Mouse (Mus musculus): ENCODE data around the gene Tmbim7. TPM values are rescaled to one million over a fixed set of nuclear protein-coding genes. Genes with fewer than 3 reads are reported as not detected.

The Tmbim7 gene
- total and polyA plus RNA-seq, 3 experiments, result 0.14 TPM; not detected in 2

- no peak for DNase-seq
- Histone ChIP-seq H3K27ac (no peak overlapping the region), H3K4me3 (no peak overlapping the region), H3K4me1 (ENCODE audit: control insufficient read depth, insufficient read depth, low read length) (peaks cover 2% of the 10 kb centered on the region), H3K27me3 (ENCODE audit: control insufficient read depth, insufficient read depth, low read length) (no peaks in the 10 kb centered on the region), H3K9ac (ENCODE audit: low read depth, low read length) (no peak overlapping the region), H3K79me2 (replicated peaks; ENCODE audit: control insufficient read depth, insufficient read depth, low read length) (no peaks in the 10 kb centered on the region), H3K36me3 (ENCODE audit: control insufficient read depth, insufficient read depth, low read length) (peaks cover 4% of the 10 kb centered on the region)
- intact Hi-C loops (cut with DNase I), result no loop called here
- TF ChIP-seq CTCF (IDR thresholded peaks at IDR 0.05), result no peak
- TF ChIP-seq EP300 (IDR thresholded peaks at IDR 0.05; ENCODE audit: insufficient read depth, low read depth, low read length), result no peak
- no peak for TF ChIP-seq POLR2A (IDR thresholded peaks at IDR 0.05; ENCODE audit: insufficient read depth, low read depth, low read length)
- 79% methylated on average over 6 of the region's 6 CpGs for WGBS
Observed at GRCm38 (mm10) chr5:3645326-3645725, 5.7 kb upstream of the Tmbim7 start.

GRCm38 (mm10) chr5:3646539-3646938, 4.4 kb upstream of the Tmbim7 start:
- H3K27me3 ChIP-seq (ENCODE audit: control insufficient read depth, insufficient read depth, low read length), result no peaks in the 10 kb centered on the region
- WGBS, result 22% methylated on average over 6 of the region's 6 CpGs
- H3K27ac ChIP-seq, result peak overlapping the region; percentile 91; the same call in 1 of the 2 replicates
- 0 out of 2 replicates have a peak overlapping the region, but pooled peaks have one; percentile 31 for H3K9ac ChIP-seq (ENCODE audit: low read depth, low read length)
- TF ChIP-seq CTCF (IDR thresholded peaks at IDR 0.05) (no peak), EP300 (IDR thresholded peaks at IDR 0.05; ENCODE audit: insufficient read depth, low read depth, low read length) (no peak), POLR2A (IDR thresholded peaks at IDR 0.05; ENCODE audit: insufficient read depth, low read depth, low read length) (no peak)
- H3K4me3 ChIP-seq, result peak overlapping the region; percentile 94
- H3K36me3 ChIP-seq (ENCODE audit: control insufficient read depth, insufficient read depth, low read length), result peaks cover 4% of the 10 kb centered on the region
- no peak for DNase-seq
- intact Hi-C loops (cut with DNase I), result loop anchor here (2.0 kb wide), 1 partner anchor 156 kb away; the partner anchor contains the start of genes Ankib1 and Krit1
- H3K4me1 ChIP-seq (ENCODE audit: control insufficient read depth, insufficient read depth, low read length), result peaks cover 2% of the 10 kb centered on the region
- H3K79me2 ChIP-seq (replicated peaks; ENCODE audit: control insufficient read depth, insufficient read depth, low read length), result no peaks in the 10 kb centered on the region

- peaks cover 4% of the 10 kb centered on the region for H3K36me3 ChIP-seq (ENCODE audit: control insufficient read depth, insufficient read depth, low read length)
- H3K4me3 ChIP-seq, result peak overlapping the region; percentile 94
- peak; percentile 78 for TF ChIP-seq CTCF (IDR thresholded peaks at IDR 0.05)
- TF ChIP-seq POLR2A (IDR thresholded peaks at IDR 0.05; ENCODE audit: insufficient read depth, low read depth, low read length), result no peak
- 0 out of 2 replicates have a peak, but pooled peaks have one; percentile 28 for TF ChIP-seq EP300 (IDR thresholded peaks at IDR 0.05; ENCODE audit: insufficient read depth, low read depth, low read length)
- peak overlapping the region; percentile 91 for H3K27ac ChIP-seq
- peak overlapping the region; percentile 94 for H3K9ac ChIP-seq (ENCODE audit: low read depth, low read length)
- peaks cover 2% of the 10 kb centered on the region for H3K4me1 ChIP-seq (ENCODE audit: control insufficient read depth, insufficient read depth, low read length)
- intact Hi-C loops (cut with DNase I), result loop anchor here (2.0 kb wide), 1 partner anchor 156 kb away; the partner anchor contains the start of genes Ankib1 and Krit1
- no peaks in the 10 kb centered on the region for H3K27me3 ChIP-seq (ENCODE audit: control insufficient read depth, insufficient read depth, low read length)
- peak; percentile 53 to 59 for DNase-seq
- H3K79me2 ChIP-seq (replicated peaks; ENCODE audit: control insufficient read depth, insufficient read depth, low read length), result no peaks in the 10 kb centered on the region
- under 1% methylated on average over 56 of the region's 60 CpGs for WGBS
Observed at GRCm38 (mm10) chr5:3646991-3647707, 3.8 kb upstream of the Tmbim7 start.

GRCm38 (mm10) chr5:3647708-3648121, 3.3 kb upstream of the Tmbim7 start:
- under 1% methylated on average over 33 of the region's 46 CpGs for WGBS
- H3K27me3 ChIP-seq (ENCODE audit: control insufficient read depth, insufficient read depth, low read length), result no peaks in the 10 kb centered on the region
- H3K9ac ChIP-seq (ENCODE audit: low read depth, low read length), result peak overlapping the region; percentile 94
- H3K36me3 ChIP-seq (ENCODE audit: control insufficient read depth, insufficient read depth, low read length), result peaks cover 4% of the 10 kb centered on the region
- TF ChIP-seq POLR2A (IDR thresholded peaks at IDR 0.05; ENCODE audit: insufficient read depth, low read depth, low read length) (0 out of 2 replicates have a peak, but pooled peaks have one; percentile 18), CTCF (IDR thresholded peaks at IDR 0.05) (peak; percentile 45), EP300 (IDR thresholded peaks at IDR 0.05; ENCODE audit: insufficient read depth, low read depth, low read length) (no peak)
- peak; percentile 90 to 94 for DNase-seq
- peaks cover 2% of the 10 kb centered on the region for H3K4me1 ChIP-seq (ENCODE audit: control insufficient read depth, insufficient read depth, low read length)
- H3K4me3 ChIP-seq, result peak overlapping the region; percentile 94
- intact Hi-C loops (cut with DNase I), result loop anchor here (2.0 kb wide), 1 partner anchor 155 kb away; the partner anchor contains the start of genes Ankib1 and Krit1
- no peaks in the 10 kb centered on the region for H3K79me2 ChIP-seq (replicated peaks; ENCODE audit: control insufficient read depth, insufficient read depth, low read length)
- H3K27ac ChIP-seq, result peak overlapping the region; percentile 91

- Histone ChIP-seq H3K4me1 (ENCODE audit: control insufficient read depth, insufficient read depth, low read length) (peaks cover 2% of the 10 kb centered on the region), H3K4me3 (peak overlapping the region; percentile 22; the same call in 1 of the 2 replicates), H3K27me3 (ENCODE audit: control insufficient read depth, insufficient read depth, low read length) (no peaks in the 10 kb centered on the region), H3K9ac (ENCODE audit: low read depth, low read length) (no peak overlapping the region), H3K27ac (peak overlapping the region; percentile 20), H3K36me3 (ENCODE audit: control insufficient read depth, insufficient read depth, low read length) (peaks cover 4% of the 10 kb centered on the region), H3K79me2 (replicated peaks; ENCODE audit: control insufficient read depth, insufficient read depth, low read length) (no peaks in the 10 kb centered on the region)
- intact Hi-C loops (cut with DNase I), result no loop called here
- TF ChIP-seq CTCF (IDR thresholded peaks at IDR 0.05) (no peak), POLR2A (IDR thresholded peaks at IDR 0.05; ENCODE audit: insufficient read depth, low read depth, low read length) (no peak)
- DNase-seq, result no peak
- 52% methylated on average over 4 of the region's 4 CpGs for WGBS
Observed at GRCm38 (mm10) chr5:3648206-3648848, 2.7 kb upstream of the Tmbim7 start.
